Mouse (Mus musculus) myocyte (in vitro differentiated cells): ENCODE measurements around the gene Clstn2.

ENCODE experiments used
- CEBPB ChIP-seq: IDR thresholded peaks from 2 replicates; pipeline ENCODE4 v1.6.1; 2011; ENCODE audit warnings: mild to moderate bottlenecking, moderate library complexity; ENCODE audit not compliant: poor library complexity, insufficient read depth, severe bottlenecking
- E2F4 ChIP-seq: IDR thresholded peaks from one replicate; pipeline ENCODE4 v1.6.1; 2011; ENCODE audit warnings: mild to moderate bottlenecking, control low read depth, moderate library complexity; ENCODE audit not compliant: insufficient read depth
- MAX ChIP-seq: IDR thresholded peaks from one replicate; pipeline ENCODE4 v1.6.1; 2011; ENCODE audit warnings: low read depth, mild to moderate bottlenecking, control low read depth
- MYOD1 ChIP-seq, 3 experiments: IDR thresholded peaks; one replicate each; pipeline ENCODE4 v1.6.1; 2011; ENCODE audit warnings: control low read depth in 2 of 3, low read depth in 2 of 3, mild to moderate bottlenecking in 2 of 3, moderate library complexity in 1 of 3; ENCODE audit not compliant: insufficient read length in 2 of 3, control insufficient read depth in 1 of 3
- MYOG ChIP-seq, 3 experiments: IDR thresholded peaks; one replicate each; pipeline ENCODE4 v1.6.1; 2011; ENCODE audit warnings: control low read depth in 2 of 3, low read depth in 2 of 3, mild to moderate bottlenecking in 2 of 3; ENCODE audit not compliant: insufficient read length in 2 of 3, control insufficient read depth in 1 of 3, insufficient read depth in 1 of 3
- POLR2A ChIP-seq: IDR thresholded peaks from one replicate; pipeline ENCODE4 v1.6.1; 2011; ENCODE audit warnings: low read depth, mild to moderate bottlenecking, control low read depth, moderate library complexity; ENCODE audit not compliant: insufficient read length
- TCF12 ChIP-seq: IDR thresholded peaks from one replicate; pipeline ENCODE4 v1.6.1; 2011; ENCODE audit warnings: mild to moderate bottlenecking, control low read depth; ENCODE audit not compliant: poor library complexity, insufficient read depth, severe bottlenecking
- TCF3 ChIP-seq: IDR thresholded peaks from one replicate; pipeline ENCODE4 v1.6.1; 2011; ENCODE audit warnings: low read depth, control low read depth; ENCODE audit not compliant: insufficient read length
- USF1 ChIP-seq: IDR thresholded peaks from one replicate; pipeline ENCODE4 v1.6.1; 2011; ENCODE audit warnings: low read depth, mild to moderate bottlenecking, control low read depth, moderate library complexity

DNA sequence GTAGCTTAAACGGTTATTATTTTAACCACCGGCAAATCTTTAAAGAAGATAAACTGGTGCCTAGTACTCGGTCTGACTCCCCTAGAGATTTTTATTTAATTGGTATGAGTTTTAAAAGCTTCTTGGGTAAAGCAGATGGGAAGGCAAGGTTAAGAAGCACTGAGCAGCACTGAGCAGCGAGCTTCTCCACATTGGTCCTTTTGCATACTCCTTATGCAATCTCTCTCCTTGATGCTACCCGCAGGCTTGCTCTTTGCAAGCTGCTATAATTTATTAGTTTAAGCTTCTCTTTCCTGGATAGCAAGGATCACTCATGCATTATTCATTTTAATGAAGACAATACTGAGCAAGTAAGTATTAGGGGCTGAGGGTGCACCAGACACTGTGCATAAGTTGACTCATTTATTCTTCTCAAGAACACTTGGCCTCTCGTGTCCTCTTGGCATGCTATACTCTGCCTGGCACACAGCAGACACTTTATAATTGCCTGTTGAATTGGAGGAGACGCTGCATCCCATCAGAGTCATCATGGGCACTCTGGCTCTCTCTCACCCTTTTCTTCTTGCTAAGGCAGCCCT, 561.9 kb downstream of the Clstn2 start:
- TF ChIP-seq E2F4 (no peak), POLR2A (no peak), USF1 (no peak), CEBPB (no peak), TCF12 (no peak), MYOD1 (IDR thresholded peaks at IDR 0.05; ENCODE audit: control insufficient read depth in 1 of 3, insufficient read length in 2 of 3, low read depth in 2 of 3) (no peak), MYOG (IDR thresholded peaks at IDR 0.05; ENCODE audit: control insufficient read depth in 1 of 3, insufficient read depth in 1 of 3, insufficient read length in 2 of 3, low read depth in 2 of 3) (no peak), MAX (no peak), TCF3 (no peak)
